Mouse (Mus musculus): ENCODE results near the gene Zfp64. TPM values are rescaled to one million over a fixed set of nuclear protein-coding genes. Genes with fewer than 3 reads are reported as not detected.
A peak's percentile ranks its signal among the peaks of the same experiment; 100 is the strongest.

Gene Zfp64
- polyA plus RNA-seq, 1 experiment from 2014 or later: 29.7 TPM

DNA sequence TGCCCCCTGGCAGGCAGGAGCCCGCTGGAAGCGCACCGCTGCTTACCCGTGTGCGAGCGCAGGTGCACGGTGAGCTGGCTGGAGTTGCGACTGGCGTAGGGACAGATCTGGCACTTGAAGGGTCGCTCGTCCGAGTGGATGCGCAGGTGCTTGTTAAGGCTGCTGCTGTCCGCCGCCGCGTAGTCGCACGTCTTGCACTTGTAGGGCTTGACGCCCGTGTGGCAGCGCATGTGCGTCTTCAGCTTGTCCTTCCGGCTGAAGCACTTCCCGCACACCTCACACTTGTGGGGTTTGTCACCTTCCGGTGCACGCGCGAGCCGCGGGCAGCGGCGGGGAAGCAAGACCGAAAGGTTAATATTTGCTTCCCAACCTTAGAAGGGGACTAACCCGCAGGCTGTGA lies 20.2 kb downstream of the Zfp64 start:
- no peak overlapping the region for H3K4me2 ChIP-seq (ENCODE audit: low read length)
- H3K36me3 ChIP-seq (ENCODE audit: control insufficient read depth, insufficient read depth, low read length): peaks cover 43% of the 10 kb centered on the region
- H3K27me3 ChIP-seq (replicated peaks; ENCODE audit: control insufficient read depth, insufficient read depth, low read length): no peaks in the 10 kb centered on the region
- no peaks in the 10 kb centered on the region for H3K4me1 ChIP-seq (ENCODE audit: control insufficient read depth, insufficient read depth, low read length)
- ATAC-seq: no peak
- no peak overlapping the region for H3K9ac ChIP-seq (ENCODE audit: low read length)
- no peak for DNase-seq (ENCODE audit: low spot score)
- WGBS: 88% methylated on average over 35 of the region's 35 CpGs
- no peaks in the 10 kb centered on the region for H3K9me3 ChIP-seq (replicated peaks; ENCODE audit: control insufficient read depth, low read length)
- H3K27ac ChIP-seq (ENCODE audit: low read depth, low read length): no peak overlapping the region
- H3K4me3 ChIP-seq (ENCODE audit: low read depth, low read length): no peak overlapping the region

DNA sequence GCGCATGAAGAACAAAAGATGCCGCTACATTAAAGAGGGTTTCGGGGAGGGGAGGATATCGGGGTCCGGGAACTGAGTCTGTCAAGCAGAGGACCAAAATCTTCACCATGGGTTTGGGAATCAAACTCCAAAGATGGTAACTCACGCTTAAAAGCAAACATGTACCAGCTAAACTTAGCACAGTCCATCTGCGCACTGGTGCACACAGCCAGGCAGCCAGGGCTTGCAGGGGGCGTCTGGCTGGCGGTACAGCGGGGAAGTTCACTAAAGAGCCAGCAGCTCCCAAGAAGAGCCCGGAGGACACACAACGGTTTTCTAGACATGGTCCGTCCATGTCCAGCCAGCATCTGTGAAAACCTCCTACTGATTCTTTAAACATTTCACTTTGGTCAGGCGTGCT lies 23.7 kb downstream of the Zfp64 start:
- no peaks in the 10 kb centered on the region for H3K9me3 ChIP-seq (replicated peaks; ENCODE audit: control insufficient read depth, low read length)
- no peak for DNase-seq (ENCODE audit: low spot score)
- no peak overlapping the region for H3K4me3 ChIP-seq (ENCODE audit: low read depth, low read length)
- no peak overlapping the region for H3K9ac ChIP-seq (ENCODE audit: low read length)
- no peak overlapping the region for H3K27ac ChIP-seq (ENCODE audit: low read depth, low read length)
- H3K4me2 ChIP-seq (ENCODE audit: low read length): no peak overlapping the region
- peaks cover 29% of the 10 kb centered on the region for H3K36me3 ChIP-seq (ENCODE audit: control insufficient read depth, insufficient read depth, low read length)
- WGBS: 95% methylated on average over 14 of the region's 14 CpGs
- H3K4me1 ChIP-seq (ENCODE audit: control insufficient read depth, insufficient read depth, low read length): no peaks in the 10 kb centered on the region
- no peak for ATAC-seq
- no peaks in the 10 kb centered on the region for H3K27me3 ChIP-seq (replicated peaks; ENCODE audit: control insufficient read depth, insufficient read depth, low read length)

DNA sequence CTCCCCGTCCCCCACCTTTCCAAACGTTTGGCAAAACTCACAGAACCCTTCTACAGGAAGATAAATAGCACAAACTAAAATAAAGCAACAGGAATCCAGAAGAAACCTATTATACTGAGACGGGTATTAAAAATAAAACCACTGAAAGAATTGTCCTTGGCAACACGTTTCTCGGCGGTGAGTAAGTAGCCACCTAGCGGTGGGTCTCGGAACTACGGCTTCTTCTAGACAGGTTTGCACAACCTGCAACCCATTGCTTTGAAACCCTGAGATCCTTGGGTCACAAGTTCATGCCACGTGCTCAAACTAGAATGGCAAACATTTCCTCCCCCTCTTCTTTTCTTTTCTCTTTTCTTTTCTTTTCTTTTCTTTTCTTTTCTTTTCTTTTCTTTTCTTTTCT lies 25.7 kb downstream of the Zfp64 start:
- H3K36me3 ChIP-seq (ENCODE audit: control insufficient read depth, insufficient read depth, low read length): peaks cover 32% of the 10 kb centered on the region
- H3K27ac ChIP-seq (ENCODE audit: low read depth, low read length): no peak overlapping the region
- peak; percentile 70 for DNase-seq (ENCODE audit: low spot score)
- no peaks in the 10 kb centered on the region for H3K4me1 ChIP-seq (ENCODE audit: control insufficient read depth, insufficient read depth, low read length)
- no peak overlapping the region for H3K4me2 ChIP-seq (ENCODE audit: low read length)
- ATAC-seq: no peak
- H3K4me3 ChIP-seq (ENCODE audit: low read depth, low read length): no peak overlapping the region
- WGBS: 29% methylated on average over 10 of the region's 10 CpGs
- no peaks in the 10 kb centered on the region for H3K9me3 ChIP-seq (replicated peaks; ENCODE audit: control insufficient read depth, low read length)
- no peaks in the 10 kb centered on the region for H3K27me3 ChIP-seq (replicated peaks; ENCODE audit: control insufficient read depth, insufficient read depth, low read length)
- no peak overlapping the region for H3K9ac ChIP-seq (ENCODE audit: low read length)

DNA sequence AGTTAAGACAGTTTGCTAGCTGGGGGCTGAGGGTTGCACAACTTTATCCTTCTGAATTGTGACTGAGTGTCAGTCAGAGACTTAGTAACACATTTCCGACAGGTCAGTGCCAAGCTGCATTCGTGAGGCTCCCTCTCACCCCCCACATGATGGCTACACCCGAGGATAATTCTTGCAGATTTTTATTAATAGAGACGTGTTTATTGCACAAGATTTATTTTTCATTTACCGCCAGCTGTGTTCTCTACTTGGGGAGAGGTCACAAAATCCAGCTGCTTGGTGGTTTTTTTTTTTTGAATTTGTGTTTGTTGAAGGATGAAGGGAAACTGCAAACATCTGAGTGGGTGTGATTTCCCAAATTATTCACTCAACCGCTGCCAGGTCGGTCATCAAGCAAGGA lies 28.0 kb downstream of the Zfp64 start:
- Histone ChIP-seq H3K9ac (ENCODE audit: low read length) (no peak overlapping the region), H3K9me3 (replicated peaks; ENCODE audit: control insufficient read depth, low read length) (no peaks in the 10 kb centered on the region), H3K4me1 (ENCODE audit: control insufficient read depth, insufficient read depth, low read length) (no peaks in the 10 kb centered on the region), H3K36me3 (ENCODE audit: control insufficient read depth, insufficient read depth, low read length) (peaks cover 17% of the 10 kb centered on the region), H3K27ac (ENCODE audit: low read depth, low read length) (no peak overlapping the region), H3K27me3 (replicated peaks; ENCODE audit: control insufficient read depth, insufficient read depth, low read length) (no peaks in the 10 kb centered on the region), H3K4me3 (ENCODE audit: low read depth, low read length) (no peak overlapping the region), H3K4me2 (ENCODE audit: low read length) (no peak overlapping the region)
- 95% methylated on average over 7 of the region's 7 CpGs for WGBS
- ATAC-seq (no peak), DNase-seq (ENCODE audit: low spot score) (no peak)

DNA sequence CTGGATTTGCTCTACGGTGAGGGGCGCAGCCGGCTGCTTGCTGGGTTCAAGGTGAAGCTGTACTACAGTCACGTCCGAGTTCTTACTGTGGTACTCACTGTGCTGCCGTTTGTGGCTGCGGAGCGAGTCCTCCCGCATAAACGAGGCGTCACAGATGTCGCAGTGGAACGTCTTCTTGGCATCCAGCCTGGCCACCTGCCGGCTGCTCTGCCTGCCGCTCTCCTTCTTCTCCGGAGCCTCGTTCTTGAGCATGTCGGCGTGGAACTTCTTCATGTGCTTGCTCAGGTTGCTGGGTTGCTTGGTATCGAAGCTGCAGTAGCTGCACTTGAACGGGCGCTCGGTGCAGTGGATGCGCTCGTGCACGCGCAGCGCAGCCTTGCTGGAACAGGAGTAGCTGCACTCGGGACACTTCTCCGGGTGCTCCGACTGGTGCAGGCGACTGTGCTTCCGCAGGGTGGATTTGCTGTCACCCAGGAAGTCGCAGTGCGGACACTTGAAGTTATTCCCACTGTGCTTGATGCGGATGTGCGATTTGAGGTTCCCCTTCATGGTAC lies 29.1 kb downstream of the Zfp64 start:
- no peaks in the 10 kb centered on the region for H3K27me3 ChIP-seq (replicated peaks; ENCODE audit: control insufficient read depth, insufficient read depth, low read length)
- H3K27ac ChIP-seq (ENCODE audit: low read depth, low read length): no peak overlapping the region
- H3K9ac ChIP-seq (ENCODE audit: low read length): no peak overlapping the region
- no peaks in the 10 kb centered on the region for H3K4me1 ChIP-seq (ENCODE audit: control insufficient read depth, insufficient read depth, low read length)
- 79% methylated on average over 37 of the region's 37 CpGs for WGBS
- peaks cover 14% of the 10 kb centered on the region for H3K36me3 ChIP-seq (ENCODE audit: control insufficient read depth, insufficient read depth, low read length)
- no peak overlapping the region for H3K4me2 ChIP-seq (ENCODE audit: low read length)
- ATAC-seq: 0 out of 2 replicates have a peak, but pooled peaks have one; percentile 26
- no peak overlapping the region for H3K4me3 ChIP-seq (ENCODE audit: low read depth, low read length)
- peak; percentile 68 for DNase-seq (ENCODE audit: low spot score)
- no peaks in the 10 kb centered on the region for H3K9me3 ChIP-seq (replicated peaks; ENCODE audit: control insufficient read depth, low read length)

DNA sequence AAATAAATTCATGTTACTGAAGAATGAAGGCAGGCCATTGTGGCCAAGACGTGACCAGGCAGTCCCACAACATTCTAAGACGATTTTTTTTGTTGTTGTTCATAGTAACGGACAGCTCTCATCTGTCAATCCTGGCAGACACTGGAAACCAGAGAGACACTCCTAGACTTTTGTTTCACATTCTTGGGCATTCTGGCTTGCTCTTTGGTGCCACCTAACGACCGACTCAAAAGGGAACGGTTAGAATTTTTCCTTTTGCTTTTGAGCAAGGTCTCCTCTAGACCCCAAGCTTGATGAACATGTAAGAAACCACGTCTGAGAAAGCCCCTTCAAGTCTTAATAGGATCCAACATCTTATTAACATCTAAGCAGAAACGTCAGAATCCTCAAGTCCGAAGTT lies 31.7 kb downstream of the Zfp64 start:
- DNase-seq (ENCODE audit: low spot score): peak; percentile 78
- H3K4me3 ChIP-seq (ENCODE audit: low read depth, low read length): no peak overlapping the region
- WGBS: 18% methylated on average over 9 of the region's 9 CpGs
- no peak overlapping the region for H3K27ac ChIP-seq (ENCODE audit: low read depth, low read length)
- no peak for ATAC-seq
- no peak overlapping the region for H3K9ac ChIP-seq (ENCODE audit: low read length)
- H3K9me3 ChIP-seq (replicated peaks; ENCODE audit: control insufficient read depth, low read length): no peaks in the 10 kb centered on the region
- no peak overlapping the region for H3K4me2 ChIP-seq (ENCODE audit: low read length)
- H3K36me3 ChIP-seq (ENCODE audit: control insufficient read depth, insufficient read depth, low read length): peaks cover 14% of the 10 kb centered on the region
- no peaks in the 10 kb centered on the region for H3K27me3 ChIP-seq (replicated peaks; ENCODE audit: control insufficient read depth, insufficient read depth, low read length)
- H3K4me1 ChIP-seq (ENCODE audit: control insufficient read depth, insufficient read depth, low read length): no peaks in the 10 kb centered on the region

DNA sequence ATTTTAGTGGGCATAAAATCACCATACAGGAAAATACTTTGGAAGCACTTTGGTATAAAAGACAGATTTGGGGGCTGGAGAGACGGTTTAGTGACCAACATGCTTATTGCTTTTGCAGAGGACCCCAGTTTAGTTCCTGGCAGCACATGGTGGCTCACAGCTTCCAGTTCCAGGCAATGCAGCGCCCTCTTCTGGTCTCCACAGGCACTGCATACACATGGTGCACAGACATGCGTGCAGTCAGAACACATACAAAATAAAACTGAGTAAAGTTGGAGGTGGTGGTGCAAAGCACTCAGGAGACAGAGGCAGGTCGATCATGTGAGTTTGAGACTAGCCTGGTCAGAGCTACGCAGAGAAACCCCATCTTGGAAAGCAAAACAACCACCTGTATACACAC lies 32.9 kb downstream of the Zfp64 start:
- no peaks in the 10 kb centered on the region for H3K4me1 ChIP-seq (ENCODE audit: control insufficient read depth, insufficient read depth, low read length)
- 89% methylated on average over 5 of the region's 5 CpGs for WGBS
- no peak overlapping the region for H3K27ac ChIP-seq (ENCODE audit: low read depth, low read length)
- no peaks in the 10 kb centered on the region for H3K27me3 ChIP-seq (replicated peaks; ENCODE audit: control insufficient read depth, insufficient read depth, low read length)
- no peaks in the 10 kb centered on the region for H3K9me3 ChIP-seq (replicated peaks; ENCODE audit: control insufficient read depth, low read length)
- H3K4me2 ChIP-seq (ENCODE audit: low read length): no peak overlapping the region
- ATAC-seq (no peak), DNase-seq (ENCODE audit: low spot score) (no peak)
- no peak overlapping the region for H3K9ac ChIP-seq (ENCODE audit: low read length)
- no peak overlapping the region for H3K4me3 ChIP-seq (ENCODE audit: low read depth, low read length)
- peaks cover 14% of the 10 kb centered on the region for H3K36me3 ChIP-seq (ENCODE audit: control insufficient read depth, insufficient read depth, low read length)

DNA sequence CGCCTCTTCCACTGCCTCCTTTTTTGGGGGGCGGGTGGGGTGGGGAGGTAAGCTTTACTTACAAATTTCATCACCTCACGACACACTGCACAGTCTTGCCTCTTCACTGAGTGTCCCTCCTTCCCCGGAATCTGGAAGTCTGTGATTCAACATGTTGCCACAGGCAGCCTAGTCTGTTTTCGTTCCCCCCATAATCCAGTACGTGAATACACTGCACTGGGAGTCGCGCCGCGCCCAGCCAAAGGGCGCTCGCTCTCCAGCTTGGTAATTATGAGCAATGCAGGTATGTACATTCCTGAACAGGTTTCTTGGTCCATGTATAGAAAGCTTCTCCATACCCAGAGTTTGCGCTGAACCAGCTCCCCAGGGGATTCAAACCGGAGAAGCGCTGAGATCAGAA lies 35.4 kb downstream of the Zfp64 start:
- Histone ChIP-seq H3K4me3 (ENCODE audit: low read depth, low read length) (no peak overlapping the region), H3K9ac (ENCODE audit: low read length) (no peak overlapping the region), H3K4me2 (ENCODE audit: low read length) (no peak overlapping the region), H3K4me1 (ENCODE audit: control insufficient read depth, insufficient read depth, low read length) (no peaks in the 10 kb centered on the region), H3K9me3 (replicated peaks; ENCODE audit: control insufficient read depth, low read length) (no peaks in the 10 kb centered on the region), H3K36me3 (ENCODE audit: control insufficient read depth, insufficient read depth, low read length) (no peaks in the 10 kb centered on the region), H3K27me3 (replicated peaks; ENCODE audit: control insufficient read depth, insufficient read depth, low read length) (no peaks in the 10 kb centered on the region), H3K27ac (ENCODE audit: low read depth, low read length) (no peak overlapping the region)
- no peak for ATAC-seq
- no peak for DNase-seq (ENCODE audit: low spot score)
- 72% methylated on average over 15 of the region's 15 CpGs for WGBS

DNA sequence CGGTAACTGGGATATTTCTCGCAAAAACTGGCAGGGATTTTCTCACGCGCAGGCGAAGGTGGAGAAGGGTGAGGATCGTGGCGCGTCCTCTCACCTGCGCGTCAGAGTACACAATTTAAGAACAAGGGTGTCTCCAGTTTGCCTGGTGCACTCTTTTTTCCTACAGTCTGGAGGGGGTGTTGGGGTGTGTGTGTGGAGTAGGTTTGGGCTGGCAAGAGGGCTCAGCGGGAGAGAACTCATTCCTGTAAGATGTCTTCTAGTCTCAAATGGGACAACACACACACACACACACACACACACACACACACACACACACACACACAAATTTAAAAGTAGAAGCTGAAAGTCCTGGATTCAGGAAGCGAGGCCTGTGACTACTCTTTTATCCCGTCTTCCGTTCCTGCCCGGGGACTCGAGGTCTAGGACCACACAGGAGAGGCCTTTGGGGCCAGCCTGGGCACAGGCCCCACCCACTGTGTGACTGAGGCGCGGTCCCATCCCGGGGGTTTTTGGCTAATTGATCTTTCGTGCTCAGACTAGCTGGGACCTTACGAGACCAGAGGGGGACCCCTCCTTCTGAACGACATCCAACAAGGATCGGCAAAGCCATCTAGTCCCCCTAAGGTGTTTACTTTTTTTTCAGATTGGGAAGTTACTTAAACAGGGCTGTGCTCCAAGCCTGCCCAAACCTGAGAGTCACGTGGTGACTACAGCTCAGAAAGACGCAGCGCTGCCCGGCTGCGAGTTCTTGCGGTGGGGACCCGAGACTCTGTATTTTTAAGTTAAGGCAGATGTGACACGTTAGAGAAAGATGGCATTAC lies 42.3 kb downstream of the Zfp64 start:
- Histone ChIP-seq H3K27me3 (replicated peaks; ENCODE audit: control insufficient read depth, insufficient read depth, low read length) (peaks cover 34% of the 10 kb centered on the region), H3K27ac (ENCODE audit: low read depth, low read length) (no peak overlapping the region), H3K4me3 (ENCODE audit: low read depth, low read length) (peak overlapping the region; percentile 47), H3K9ac (ENCODE audit: low read length) (no peak overlapping the region; the same call in 1 of the 2 replicates), H3K9me3 (replicated peaks; ENCODE audit: control insufficient read depth, low read length) (no peaks in the 10 kb centered on the region), H3K4me2 (ENCODE audit: low read length) (peak overlapping the region; percentile 95), H3K36me3 (ENCODE audit: control insufficient read depth, insufficient read depth, low read length) (no peaks in the 10 kb centered on the region), H3K4me1 (ENCODE audit: control insufficient read depth, insufficient read depth, low read length) (peaks cover 4% of the 10 kb centered on the region; the same call in 1 of the 2 replicates)
- DNase-seq (ENCODE audit: low spot score) (no peak), ATAC-seq (0 out of 2 replicates have a peak, but pooled peaks have one; percentile 16)
- 2% methylated on average over 31 of the region's 31 CpGs for WGBS
